In genomic region chr7:68233619-68234223, GRCm38 (mm10) we compare ENCODE assay signal across 9 mouse cellular contexts. TPM values are rescaled to one million over a fixed set of nuclear protein-coding genes. Genes with fewer than 3 reads are reported as not detected.
DNase-seq lines count a peak whose midpoint lies in the region; ATAC-seq lines count a peak whose summit lies in the region.
"Had no signal": no experiment of that assay in that cellular context is flagged by ENCODE, and none has a peak within 500 bp of the region (broad histone marks: within the 10 kb centered on the region; RNA-seq: fewer than 3 reads in every experiment).

No protein-coding gene starts in this region.

- no peak overlapping the region for H3K9ac ChIP-seq in forebrain, embryonic 11.5 days (ENCODE audit: low read length)
- H3K9ac ChIP-seq in intestine, embryonic 16.5 days (ENCODE audit: low read depth, low read length), result no peak overlapping the region
- H3K9ac ChIP-seq: neural tube, embryonic 12.5 days had no signal

- no peaks in the 10 kb centered on the region for H3K9me3 ChIP-seq in forebrain, embryonic 11.5 days (ENCODE audit: control insufficient read depth, low read length)
- no peaks in the 10 kb centered on the region for H3K9me3 ChIP-seq in intestine, embryonic 16.5 days (ENCODE audit: control insufficient read depth, low read length)
- H3K9me3 ChIP-seq: neural tube, embryonic 12.5 days had no signal

- no peaks in the 10 kb centered on the region for H3K27me3 ChIP-seq in forebrain, embryonic 11.5 days (ENCODE audit: control insufficient read depth, insufficient read depth, low read length)
- H3K27me3 ChIP-seq in intestine, embryonic 16.5 days (replicated peaks; ENCODE audit: control insufficient read depth, insufficient read depth, low read length), result no peaks in the 10 kb centered on the region
- H3K27me3 ChIP-seq: neural tube, embryonic 12.5 days had no signal

- WGBS in forebrain, embryonic 11.5 days, result 31% methylated on average over 13 of the region's 13 CpGs
- WGBS in intestine, embryonic 16.5 days, result 28% methylated on average over 13 of the region's 13 CpGs

- peaks cover 3% of the 10 kb centered on the region; the same call in 1 of the 2 replicates for H3K4me1 ChIP-seq in forebrain, embryonic 11.5 days (replicated peaks; ENCODE audit: control insufficient read depth, insufficient read depth, low read length)
- peaks cover 5% of the 10 kb centered on the region for H3K4me1 ChIP-seq in intestine, embryonic 16.5 days (ENCODE audit: control insufficient read depth, insufficient read depth, low read length)

- H3K4me2 ChIP-seq in forebrain, embryonic 11.5 days (ENCODE audit: low read depth, low read length, severe bottlenecking), result no peak overlapping the region
- no peak overlapping the region; the same call in 1 of the 2 replicates for H3K4me2 ChIP-seq in intestine, embryonic 16.5 days (ENCODE audit: low read depth, low read length)
- H3K4me2 ChIP-seq: neural tube, embryonic 12.5 days had no signal

- 0 out of 2 replicates have a peak, but pooled peaks have one; percentile 53 for ATAC-seq in forebrain, embryonic 11.5 days (replicated peaks; ENCODE audit: low FRiP score)
- ATAC-seq in intestine, embryonic 16.5 days, result peak; percentile 13; the same call in 1 of the 2 replicates

- no peak overlapping the region for H3K27ac ChIP-seq in forebrain, embryonic 11.5 days (ENCODE audit: low read depth, low read length)
- no peak overlapping the region; the same call in 1 of the 2 replicates for H3K27ac ChIP-seq in intestine, embryonic 16.5 days (ENCODE audit: low read length)
- H3K27ac ChIP-seq: neural tube, embryonic 12.5 days had no signal

- no peak overlapping the region for H3K4me3 ChIP-seq in forebrain, embryonic 11.5 days (ENCODE audit: low read depth, low read length)
- H3K4me3 ChIP-seq in intestine, embryonic 16.5 days (ENCODE audit: low read length), result no peak overlapping the region
- H3K4me3 ChIP-seq: neural tube, embryonic 12.5 days had no signal

- peak; percentile 23 to 55 for DNase-seq in cerebellum, postnatal 14 days
- no peak for DNase-seq in cerebellum, postnatal 36 days
- DNase-seq in forebrain, embryonic 11.5 days (ENCODE audit: low spot score), result peak; percentile 70
- peak; percentile 62 to 79 for DNase-seq in lung, postnatal 4 days
- no peak for DNase-seq in left cerebral cortex, adult 11 months (ENCODE audit: low spot score)
- no peak for DNase-seq in cerebellum, adult 9-11 months
- DNase-seq in urinary bladder, postnatal 10 days (ENCODE audit: low spot score), result no peak

- H3K36me3 ChIP-seq in forebrain, embryonic 11.5 days (ENCODE audit: control insufficient read depth, insufficient read depth, low read length), result no peaks in the 10 kb centered on the region; the same call in 1 of the 2 replicates
- H3K36me3 ChIP-seq in intestine, embryonic 16.5 days (ENCODE audit: control insufficient read depth, insufficient read depth, low read length), result no peaks in the 10 kb centered on the region

RNA-seq across cellular contexts. Expression of gene Pgpep1l, which starts 30.3 kb away (rescaled TPM):
- polyA plus RNA-seq in forebrain, embryonic 11.5 days (2014; fragmentation: Nextera tagmentation; extraction: Ambion mirVana), result not detected in 2 replicates
- polyA plus RNA-seq in intestine, embryonic 16.5 days (2015; fragmentation: Nextera tagmentation; extraction: Ambion mirVana), result not detected in 2 replicates
- polyA plus RNA-seq: neural tube, embryonic 12.5 days had no signal

RNA-seq across cellular contexts. Expression of gene Fam169b, which starts 39.9 kb away (rescaled TPM):
- polyA plus RNA-seq in forebrain, embryonic 11.5 days (2014; fragmentation: Nextera tagmentation; extraction: Ambion mirVana), result 0.19 and 0.39 TPM in 2 replicates
- 0.33 and 0.42 TPM in 2 replicates for polyA plus RNA-seq in intestine, embryonic 16.5 days (2015; fragmentation: Nextera tagmentation; extraction: Ambion mirVana)

Comparison
In these comparisons a context has a peak if more than half of its experiments do, and no peak if none do; other contexts are left out.
1. DNase-seq: peak in cerebellum, postnatal 14 days (2 of 2), forebrain, embryonic 11.5 days (single experiment) and lung, postnatal 4 days (2 of 2); none in cerebellum, postnatal 36 days (0 of 2), left cerebral cortex, adult 11 months (single experiment), cerebellum, adult 9-11 months (single experiment) and urinary bladder, postnatal 10 days (single experiment).